Mouse (Mus musculus) hindbrain, embryonic 12.5 days (tissue): ENCODE data around the gene Gltpd2. TPM values are rescaled to one million over a fixed set of nuclear protein-coding genes. Genes with fewer than 3 reads are reported as not detected.

ENCODE experiments used
- ATAC-seq: fragments of 200-750 bp; cut with Nextera tagmentation; 2 replicates; pipeline ENCODE4 v1.8.0; 2017; ENCODE audit warnings: moderate TSS enrichment; ENCODE audit not compliant: low FRiP score
- H3K27ac ChIP-seq: fragments of 300-500 bp; sonication (generic); 2 replicates; pipeline ENCODE4 v1.5.1; 2016; ENCODE audit warnings: mild to moderate bottlenecking
- H3K27me3 ChIP-seq: fragments of 300-500 bp; sonication (generic); 2 replicates; pipeline ENCODE4 v1.6.1; 2016; ENCODE audit warnings: mild to moderate bottlenecking
- H3K36me3 ChIP-seq: fragments of 300-500 bp; sonication (generic); 2 replicates; pipeline ENCODE4 v1.6.1; 2016; ENCODE audit warnings: mild to moderate bottlenecking
- H3K4me1 ChIP-seq: fragments of 300-500 bp; sonication (generic); 2 replicates; pipeline ENCODE4 v1.6.1; 2016
- H3K4me2 ChIP-seq: fragments of 300-500 bp; sonication (generic); replicated peaks from 2 replicates; pipeline ENCODE4 v1.6.1; 2016; ENCODE audit warnings: mild to moderate bottlenecking
- H3K4me3 ChIP-seq: fragments of 300-500 bp; sonication (generic); 2 replicates; pipeline ENCODE4 v1.5.1; 2016; ENCODE audit warnings: mild to moderate bottlenecking
- H3K9ac ChIP-seq: fragments of 300-500 bp; sonication (generic); 2 replicates; pipeline ENCODE4 v1.6.1; 2016; ENCODE audit warnings: mild to moderate bottlenecking, moderate library complexity
- H3K9me3 ChIP-seq: fragments of 300-500 bp; sonication (generic); replicated peaks from 2 replicates; pipeline ENCODE4 v1.6.1; 2016; ENCODE audit warnings: mild to moderate bottlenecking
- WGBS: fragments of 180-500 bp; shearing (Covaris S2); methylation state at CpG from one replicate; pipeline ENCODE4 v1.1.7; 2016; 5-methylcytosine and 5-hydroxymethylcytosine counted together
- polyA plus RNA-seq: library from polyadenylated mRNA; unstranded; fragments of >200 nt; fragmentation: Nextera tagmentation; extraction: Ambion mirVana; gene quantifications from 2 replicates; pipeline ENCODE4 v1.2.1, GENCODE M21; 2016

The Gltpd2 gene
- polyA plus RNA-seq, 1 experiment from 2014 or later = 0.36 TPM

DNA sequence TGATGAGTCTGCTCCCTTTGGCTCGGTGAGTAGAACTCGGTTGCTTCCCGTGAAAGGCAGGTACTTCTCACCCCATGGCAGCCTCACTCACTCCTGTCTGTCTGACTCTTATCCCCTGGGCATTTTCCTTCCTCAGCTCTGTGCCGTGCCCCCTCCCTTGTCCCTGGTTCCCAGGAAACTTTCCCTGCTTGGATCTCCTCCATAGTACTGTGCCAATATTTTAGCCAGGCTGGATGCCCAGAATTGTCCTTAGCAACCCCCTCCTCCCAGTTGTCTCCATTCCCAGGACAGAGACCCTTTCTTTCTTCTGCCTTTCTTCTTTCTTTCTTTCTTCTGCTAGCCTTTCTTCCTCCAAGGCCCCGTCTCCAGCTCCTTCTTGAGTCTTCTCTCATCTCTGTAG lies 22.4 kb downstream of the Gltpd2 start:
- Histone ChIP-seq H3K27me3 (peaks cover 39% of the 10 kb centered on the region), H3K4me1 (peaks cover 9% of the 10 kb centered on the region), H3K9me3 (no peaks in the 10 kb centered on the region), H3K4me3 (no peak overlapping the region), H3K27ac (no peak overlapping the region), H3K36me3 (no peaks in the 10 kb centered on the region), H3K9ac (no peak overlapping the region), H3K4me2 (no peak overlapping the region)
- no peak for ATAC-seq
- WGBS = 74% methylated on average over 5 of the region's 5 CpGs

DNA sequence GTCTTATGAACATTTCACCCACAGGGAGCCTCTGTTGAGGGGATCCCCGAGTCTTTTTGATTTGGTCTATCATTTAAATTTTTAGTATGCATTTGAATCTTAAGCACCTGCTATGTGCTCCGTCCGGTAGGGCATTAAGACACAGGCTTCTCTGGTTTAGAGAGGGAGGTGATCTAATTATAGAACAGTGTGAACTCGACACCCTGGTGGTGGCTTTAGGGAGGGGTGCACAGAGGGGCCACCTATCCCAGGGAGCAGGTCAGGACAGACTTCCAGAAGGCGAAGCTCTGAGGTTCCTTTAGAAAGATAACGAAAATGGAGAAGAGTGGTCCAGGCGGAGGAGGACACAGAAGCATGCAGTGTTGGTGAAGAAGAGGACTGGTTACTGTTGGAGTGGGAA lies 25.5 kb downstream of the Gltpd2 start:
- Histone ChIP-seq H3K36me3 (no peaks in the 10 kb centered on the region), H3K4me3 (no peak overlapping the region), H3K27me3 (peaks cover 31% of the 10 kb centered on the region), H3K9ac (no peak overlapping the region), H3K4me1 (peaks cover 9% of the 10 kb centered on the region), H3K27ac (no peak overlapping the region), H3K4me2 (no peak overlapping the region), H3K9me3 (no peaks in the 10 kb centered on the region)
- ATAC-seq = no peak
- 71% methylated on average over 7 of the region's 7 CpGs for WGBS

DNA sequence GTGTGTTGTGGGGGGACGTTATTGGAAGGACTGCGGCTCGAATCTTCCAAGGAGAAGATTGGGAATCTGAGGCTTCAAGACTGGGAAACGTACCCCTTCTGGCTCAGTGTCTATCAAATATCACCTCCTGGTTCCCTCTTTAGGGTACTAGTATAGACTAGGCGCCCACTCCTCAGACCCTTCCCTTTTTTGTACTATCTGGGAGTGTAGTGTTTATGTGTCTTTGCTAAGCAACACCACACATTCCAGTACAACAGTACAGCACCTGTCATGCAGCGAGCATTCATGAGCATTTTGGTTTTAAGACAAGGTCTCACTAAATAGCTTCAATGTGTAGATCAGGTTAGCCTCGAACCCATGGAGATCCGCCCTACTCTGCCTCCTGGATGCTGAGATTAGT lies 32.5 kb downstream of the Gltpd2 start:
- no peak overlapping the region for H3K4me3 ChIP-seq
- H3K27ac ChIP-seq = no peak overlapping the region
- 90% methylated on average over 8 of the region's 8 CpGs for WGBS
- no peaks in the 10 kb centered on the region for H3K36me3 ChIP-seq
- peaks cover 12% of the 10 kb centered on the region for H3K27me3 ChIP-seq
- no peaks in the 10 kb centered on the region for H3K9me3 ChIP-seq
- H3K4me2 ChIP-seq = no peak overlapping the region
- peaks cover 7% of the 10 kb centered on the region for H3K4me1 ChIP-seq
- no peak for ATAC-seq
- no peak overlapping the region for H3K9ac ChIP-seq

DNA sequence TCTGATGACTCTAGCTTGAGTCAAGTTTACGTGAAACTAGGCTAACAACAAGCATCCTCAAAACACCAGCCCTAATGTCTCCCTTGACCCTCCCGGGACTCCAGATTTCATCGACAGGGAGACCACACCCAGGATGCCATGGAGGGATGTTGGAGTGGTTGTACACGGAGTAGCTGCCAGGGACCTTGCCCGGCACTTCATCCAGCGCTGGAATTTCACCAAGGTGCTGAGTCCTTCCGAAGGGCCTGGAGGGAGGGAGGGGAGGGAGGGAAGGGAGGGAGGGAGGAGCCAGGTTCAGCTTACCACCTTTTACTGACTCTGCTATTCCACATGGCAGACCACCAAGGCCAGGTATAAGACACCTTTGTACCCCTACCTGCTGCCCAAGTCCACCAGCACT lies 34.9 kb downstream of the Gltpd2 start:
- Histone ChIP-seq H3K4me2 (no peak overlapping the region), H3K4me1 (peaks cover 7% of the 10 kb centered on the region), H3K27me3 (peaks cover 12% of the 10 kb centered on the region), H3K4me3 (no peak overlapping the region), H3K9me3 (no peaks in the 10 kb centered on the region), H3K9ac (no peak overlapping the region), H3K36me3 (no peaks in the 10 kb centered on the region), H3K27ac (no peak overlapping the region)
- 20% methylated on average over 7 of the region's 7 CpGs for WGBS
- no peak for ATAC-seq

DNA sequence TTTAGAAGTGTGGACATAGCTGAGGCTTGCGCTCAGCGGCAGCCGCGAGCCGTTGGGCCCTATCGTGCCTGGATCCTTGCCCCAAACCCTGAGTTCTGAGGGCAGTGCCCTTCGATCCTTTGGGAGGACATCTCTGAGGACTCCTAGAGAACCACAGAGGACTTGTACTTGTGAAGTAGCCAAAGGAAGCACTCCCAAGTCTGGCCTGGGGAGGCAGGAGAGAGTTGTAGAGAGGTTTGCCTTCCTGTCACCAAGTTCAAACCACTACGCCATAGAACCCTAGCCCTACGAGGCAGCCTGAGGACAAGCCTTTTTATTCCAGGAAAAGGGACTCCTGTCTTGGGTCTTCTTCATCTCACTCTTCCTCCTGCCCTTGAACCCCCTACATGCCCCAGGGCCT lies 38.5 kb downstream of the Gltpd2 start:
- Histone ChIP-seq H3K9me3 (no peaks in the 10 kb centered on the region), H3K4me2 (no peak overlapping the region), H3K9ac (no peak overlapping the region), H3K4me3 (no peak overlapping the region), H3K4me1 (peaks cover 14% of the 10 kb centered on the region), H3K36me3 (no peaks in the 10 kb centered on the region), H3K27me3 (peaks cover 11% of the 10 kb centered on the region), H3K27ac (no peak overlapping the region)
- ATAC-seq = no peak
- 90% methylated on average over 9 of the region's 9 CpGs for WGBS

DNA sequence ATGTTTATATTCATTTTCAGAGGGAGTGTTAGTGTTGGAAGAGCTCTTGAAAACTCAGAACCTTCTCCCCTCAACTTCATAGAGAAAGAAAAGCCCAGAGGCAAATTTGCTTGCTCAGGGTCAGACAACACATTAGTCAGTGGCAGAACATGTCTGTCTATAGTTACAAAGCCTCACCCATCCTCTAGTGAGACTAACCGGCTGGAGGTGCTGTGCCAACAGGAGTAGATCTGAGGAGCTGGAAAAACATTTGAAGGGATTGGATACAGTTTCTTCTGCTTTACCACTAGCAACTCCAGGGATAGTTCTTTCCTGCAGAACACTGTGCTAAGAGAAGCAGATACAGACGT lies 42.9 kb downstream of the Gltpd2 start:
- Histone ChIP-seq H3K27me3 (no peaks in the 10 kb centered on the region), H3K4me2 (peak overlapping the region; percentile 95), H3K27ac (peak overlapping the region; percentile 87), H3K9ac (peak overlapping the region; percentile 91), H3K4me1 (peaks cover 37% of the 10 kb centered on the region), H3K36me3 (no peaks in the 10 kb centered on the region), H3K4me3 (peak overlapping the region; percentile 84), H3K9me3 (no peaks in the 10 kb centered on the region)
- ATAC-seq = no peak
- 2% methylated on average over 2 of the region's 2 CpGs for WGBS

DNA sequence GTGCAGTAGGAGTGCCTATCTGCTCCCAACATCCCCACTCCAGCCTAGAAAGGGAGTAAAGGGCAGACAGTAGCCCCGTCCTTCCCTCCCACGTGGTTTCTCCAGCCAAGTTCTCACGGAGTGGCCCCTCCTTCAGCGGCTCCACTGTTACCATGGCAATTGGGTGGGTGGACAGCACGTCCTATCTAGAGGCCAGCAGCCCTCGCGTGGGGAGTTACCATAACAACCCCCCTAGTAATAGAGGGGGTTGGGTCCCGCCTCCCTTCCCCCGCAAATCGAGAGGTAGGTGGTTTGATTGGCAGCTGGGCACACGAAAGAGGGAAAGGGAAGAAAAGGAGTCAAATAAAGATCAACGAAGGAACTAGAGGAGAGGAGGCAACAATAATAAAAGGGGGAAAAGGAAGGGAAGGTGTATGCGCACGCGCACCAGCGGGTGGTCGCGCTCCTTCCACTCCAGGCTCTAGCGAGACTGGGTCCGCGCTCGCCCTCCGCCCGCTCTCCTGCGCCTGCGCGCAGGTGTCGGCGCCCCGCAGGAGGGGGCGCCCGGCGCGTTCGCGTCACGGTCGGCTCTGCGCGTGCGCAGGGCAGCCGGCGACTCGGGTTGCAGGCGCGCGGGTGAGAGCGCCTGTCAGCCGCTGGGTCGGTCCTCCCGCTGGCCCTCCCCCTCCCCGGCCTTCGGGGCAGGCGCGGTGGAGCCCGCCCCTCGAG lies 43.4 kb downstream of the Gltpd2 start, which contains the start of gene Mink1:
Gene Mink1, plus strand, starts transcription at position 595 of the 708 bp plus-strand sequence.
- WGBS = under 1% methylated on average over 55 of the region's 57 CpGs
- H3K27me3 ChIP-seq = no peaks in the 10 kb centered on the region
- H3K4me3 ChIP-seq = peak within 1 kb of the TSS; percentile 84
- H3K4me1 ChIP-seq = peaks cover 39% of the 10 kb centered on the region
- H3K9ac ChIP-seq = peak within 1 kb of the TSS; percentile 91
- H3K36me3 ChIP-seq = no peaks in the 10 kb centered on the region
- peak within 1 kb of the TSS; percentile 87 for H3K27ac ChIP-seq
- peak; percentile 95 for ATAC-seq
- H3K4me2 ChIP-seq = peak within 1 kb of the TSS; percentile 95
- no peaks in the 10 kb centered on the region for H3K9me3 ChIP-seq

DNA sequence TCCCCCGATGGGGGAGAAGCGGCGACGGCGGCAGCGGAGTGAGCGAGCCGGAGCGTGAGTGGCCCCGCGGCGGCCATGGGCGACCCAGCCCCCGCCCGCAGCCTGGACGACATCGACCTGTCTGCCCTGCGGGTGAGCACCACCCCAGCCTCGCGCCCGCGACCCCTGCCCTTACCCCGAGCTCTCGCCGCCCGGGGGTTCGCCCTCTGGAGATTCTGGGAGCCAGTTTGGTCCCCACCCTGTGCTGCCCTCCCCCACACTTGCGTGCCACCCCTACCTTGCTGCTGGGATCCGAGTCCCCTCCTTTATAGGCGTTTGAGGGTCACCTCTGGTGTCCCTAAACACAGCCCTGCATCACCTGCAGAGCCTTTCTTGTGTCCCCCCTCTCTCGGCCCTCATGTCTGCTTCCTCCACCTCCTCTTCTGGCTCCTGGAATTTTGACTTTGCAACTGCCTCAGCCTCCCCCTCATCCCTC lies 44.0 kb downstream of the Gltpd2 start:
- Histone ChIP-seq H3K27ac (peak overlapping the region; percentile 87), H3K9me3 (no peaks in the 10 kb centered on the region), H3K36me3 (no peaks in the 10 kb centered on the region), H3K9ac (peak overlapping the region; percentile 91), H3K4me1 (peaks cover 39% of the 10 kb centered on the region), H3K27me3 (no peaks in the 10 kb centered on the region), H3K4me2 (peak overlapping the region; percentile 95), H3K4me3 (peak overlapping the region; percentile 84)
- WGBS = 0% methylated on average over 15 of the region's 31 CpGs
- ATAC-seq = no peak; the same call in 1 of the 2 replicates

DNA sequence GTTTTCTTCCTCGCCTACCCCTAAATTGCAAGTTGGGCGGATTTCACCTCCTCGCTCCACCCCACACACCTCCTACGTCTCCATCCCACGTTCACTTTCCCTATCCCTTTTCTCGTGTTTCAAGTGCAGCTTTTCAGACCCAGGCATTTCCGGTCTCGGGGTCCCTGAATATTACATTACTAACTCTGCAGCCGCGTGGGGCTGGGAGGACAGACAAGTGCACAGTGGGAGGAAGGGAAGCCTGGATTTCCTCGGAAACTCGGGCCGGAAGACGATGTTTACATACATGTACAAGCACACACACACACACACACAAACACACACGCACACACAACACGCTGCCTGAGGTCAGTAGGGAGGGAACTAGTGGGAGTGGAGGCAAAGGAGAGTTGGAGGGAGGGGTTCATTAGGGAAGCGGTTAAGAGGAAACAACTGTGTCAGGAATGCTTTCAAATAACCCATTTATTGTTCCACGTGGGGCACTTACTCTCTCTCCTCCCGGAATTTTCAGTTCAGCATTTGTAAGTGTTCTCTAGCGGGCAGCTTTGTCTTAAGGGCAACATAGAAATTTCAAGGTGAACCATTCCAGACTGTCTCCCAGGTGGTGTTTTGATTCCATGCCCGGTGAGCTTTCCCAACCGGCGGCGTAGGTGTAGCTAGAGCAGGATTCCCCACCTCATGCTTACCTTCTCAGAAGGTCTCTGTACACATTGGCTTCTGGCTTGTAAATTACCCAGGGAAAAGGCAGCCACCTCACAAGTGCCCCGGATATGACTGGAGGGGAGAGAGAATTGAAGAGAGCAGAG lies 44.7 kb downstream of the Gltpd2 start:
- 3% methylated on average over 25 of the region's 25 CpGs for WGBS
- Histone ChIP-seq H3K27me3 (no peaks in the 10 kb centered on the region), H3K4me1 (peaks cover 39% of the 10 kb centered on the region), H3K36me3 (no peaks in the 10 kb centered on the region), H3K9me3 (no peaks in the 10 kb centered on the region), H3K4me3 (peak overlapping the region; percentile 84), H3K4me2 (peak overlapping the region; percentile 95), H3K9ac (peak overlapping the region; percentile 91), H3K27ac (peak overlapping the region; percentile 87)
- ATAC-seq = no peak

DNA sequence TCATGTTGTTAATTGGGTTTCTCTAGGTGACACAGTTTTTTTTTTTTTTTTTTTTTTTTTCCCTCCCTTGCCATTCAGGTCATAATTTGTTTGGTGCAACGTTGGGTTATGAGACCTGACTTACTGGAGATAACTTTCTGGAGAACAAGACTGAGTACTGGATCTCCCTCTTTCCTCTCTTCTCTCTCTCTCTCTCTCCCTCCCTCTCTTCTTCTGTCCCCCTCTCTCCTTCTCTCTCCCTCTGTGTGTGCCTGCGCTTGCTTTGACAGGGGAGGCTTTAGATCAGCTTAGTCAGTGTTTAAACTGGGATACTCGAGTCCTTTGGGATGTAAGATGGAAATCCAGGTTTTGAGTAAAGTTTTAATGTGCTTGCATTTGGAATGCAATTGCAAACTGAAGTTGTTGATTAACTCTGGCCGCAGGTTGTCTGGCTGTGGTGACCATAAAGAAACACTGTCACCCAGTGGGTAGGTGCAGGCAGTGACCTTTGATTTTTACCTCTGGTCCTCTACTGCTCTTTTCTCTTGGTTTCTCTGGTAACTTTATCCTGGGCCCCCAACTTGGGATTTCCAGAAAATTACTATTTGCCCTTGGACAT lies 45.4 kb downstream of the Gltpd2 start:
- 43% methylated on average over 4 of the region's 4 CpGs for WGBS
- no peak for ATAC-seq
- H3K9ac ChIP-seq = peak overlapping the region; percentile 91; the same call in 1 of the 2 replicates
- H3K4me1 ChIP-seq = peaks cover 39% of the 10 kb centered on the region
- peak overlapping the region; percentile 95 for H3K4me2 ChIP-seq
- no peaks in the 10 kb centered on the region for H3K36me3 ChIP-seq
- 0 out of 2 replicates have a peak overlapping the region, but pooled peaks have one; percentile 30 for H3K27ac ChIP-seq
- H3K27me3 ChIP-seq = no peaks in the 10 kb centered on the region
- H3K9me3 ChIP-seq = no peaks in the 10 kb centered on the region
- H3K4me3 ChIP-seq = peak overlapping the region; percentile 84

DNA sequence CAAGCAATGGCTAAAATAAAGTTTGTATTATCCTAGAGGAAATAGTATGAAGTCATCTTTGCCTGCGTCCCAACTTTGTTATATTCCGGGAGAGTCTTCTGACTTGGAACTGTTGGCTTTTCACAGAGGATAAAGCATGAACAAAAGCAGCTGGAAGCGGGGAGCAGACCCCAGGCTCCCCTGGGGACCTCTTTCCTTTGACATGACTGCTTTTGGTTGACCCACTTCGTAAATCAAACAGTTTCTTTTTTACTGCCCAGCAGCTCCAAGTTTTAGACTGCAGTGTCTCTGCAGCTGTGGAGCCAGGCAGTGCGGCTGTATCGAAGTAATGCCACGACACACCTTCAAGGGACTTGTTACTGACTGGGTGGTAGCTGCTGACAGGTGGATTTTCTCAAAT lies 47.6 kb downstream of the Gltpd2 start:
- H3K4me3 ChIP-seq = no peak overlapping the region
- H3K4me2 ChIP-seq = no peak overlapping the region
- no peaks in the 10 kb centered on the region for H3K9me3 ChIP-seq
- 65% methylated on average over 7 of the region's 7 CpGs for WGBS
- H3K27ac ChIP-seq = no peak overlapping the region
- peaks cover 39% of the 10 kb centered on the region for H3K4me1 ChIP-seq
- H3K9ac ChIP-seq = no peak overlapping the region
- ATAC-seq = no peak
- H3K36me3 ChIP-seq = no peaks in the 10 kb centered on the region
- no peaks in the 10 kb centered on the region for H3K27me3 ChIP-seq
